Mouse (Mus musculus) spleen, adult 2 months (tissue): ENCODE measurements around the gene Asic5.

ENCODE experiments used
- CTCF ChIP-seq: fragments of 200-500 bp; IDR thresholded peaks from 2 replicates; pipeline ENCODE4 v1.5.1; 2011; ENCODE audit warnings: mild to moderate bottlenecking, inconsistent platforms; ENCODE audit not compliant: insufficient read depth, insufficient read length, insufficient replicate concordance; ENCODE audit errors: extremely low read depth
- POLR2A ChIP-seq: fragments of 200-500 bp; IDR thresholded peaks from 2 replicates; pipeline ENCODE4 v1.6.1; 2011; ENCODE audit warnings: low read depth, low read length, inconsistent platforms

DNA sequence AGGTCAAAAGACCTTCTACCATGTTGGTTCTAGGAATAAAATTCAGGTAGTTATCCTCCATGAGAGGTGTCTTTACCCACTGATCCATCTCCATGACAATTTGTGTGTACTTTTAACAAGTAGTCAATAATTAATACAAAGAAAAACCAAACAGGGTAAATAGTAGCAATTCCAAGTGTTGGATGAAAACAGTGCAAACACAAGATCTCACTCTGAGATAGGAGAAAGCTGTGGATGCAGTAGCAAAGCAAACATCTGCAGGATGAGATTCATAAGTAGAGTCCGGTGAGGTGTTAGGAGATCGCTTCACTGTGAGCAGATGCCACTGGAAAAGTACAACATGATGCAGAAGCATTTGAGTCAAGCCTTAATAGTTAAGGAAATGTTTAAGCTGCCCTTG is 4.0 kb downstream of the Asic5 start:
- TF ChIP-seq CTCF: no peak
- no peak for TF ChIP-seq POLR2A
